Mouse (Mus musculus): Measurements from ENCODE around the gene Olfr638. TPM values are rescaled to one million over a fixed set of nuclear protein-coding genes. Genes with fewer than 3 reads are reported as not detected.

Gene Olfr638
- not detected for polyA plus RNA-seq (2014; fragmentation: Illumina TruSeq; extraction: RNeasy Lipid Tissue Mini Kit (QIAGEN cat#74804); ENCODE audit: low read depth, low replicate concordance)

DNA sequence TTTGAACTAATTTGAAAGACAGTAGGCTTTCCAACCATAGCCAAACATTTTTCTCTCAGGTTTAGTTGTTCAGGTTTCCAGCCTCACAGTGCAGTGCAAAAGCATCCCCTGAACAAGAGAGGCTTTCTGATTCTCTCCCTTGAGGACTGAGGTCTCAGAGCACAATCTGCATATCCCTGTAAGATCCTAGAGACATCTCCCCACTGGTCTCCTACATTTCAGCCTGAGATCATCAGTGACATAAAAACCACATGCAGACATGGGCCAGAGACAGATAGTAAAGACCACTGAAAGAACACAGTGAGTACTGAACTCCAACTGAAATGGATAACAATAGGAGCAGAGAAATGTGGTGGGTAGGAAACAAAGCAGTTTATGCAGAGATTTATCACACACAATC is at the start of gene Olfr638:
Olfr638 (plus strand) TSS at position 301 of the 400 bp plus-strand sequence.

GRCm38 (mm10) chr7:103970852-103971251 is 27.7 kb upstream of the Olfr638 start, which contains the start of gene Olfr635:
Gene Olfr635, plus strand, starts transcription at chr7:103971152.

GRCm38 (mm10) chr7:104017203-104017602 is 18.7 kb downstream of the Olfr638 start, which contains the start of gene Olfr639:
Gene Olfr639, minus strand, starts transcription at chr7:104017303.

GRCm38 (mm10) chr7:104025473-104025872 is 26.9 kb downstream of the Olfr638 start, which contains the start of gene Olfr640:
Gene Olfr640, minus strand, starts transcription at chr7:104025573.

GRCm38 (mm10) chr7:104035145-104035544 is 36.6 kb downstream of the Olfr638 start, which contains the start of gene Olfr641:
Gene Olfr641, plus strand, starts transcription at chr7:104035445.

GRCm38 (mm10) chr7:104052566-104052965 is 54.0 kb downstream of the Olfr638 start, which contains the start of gene Olfr642:
Gene Olfr642, minus strand, starts transcription at chr7:104052666.

Other genes with a start within 250 kb of the Olfr638 start
- gene Olfr630, start 241.4 kb upstream of the Olfr638 start, polyA plus RNA-seq (2014; fragmentation: Illumina TruSeq; extraction: RNeasy Lipid Tissue Mini Kit (QIAGEN cat#74804); ENCODE audit: low read depth, low replicate concordance) = not detected
- not detected for gene Olfr69, start 227.2 kb upstream of the Olfr638 start, polyA plus RNA-seq (2014; fragmentation: Illumina TruSeq; extraction: RNeasy Lipid Tissue Mini Kit (QIAGEN cat#74804); ENCODE audit: low read depth, low replicate concordance)
- not detected for gene Olfr68, start 219.0 kb upstream of the Olfr638 start, polyA plus RNA-seq (2014; fragmentation: Illumina TruSeq; extraction: RNeasy Lipid Tissue Mini Kit (QIAGEN cat#74804); ENCODE audit: low read depth, low replicate concordance)
- not detected for gene Olfr67, start 206.9 kb upstream of the Olfr638 start, polyA plus RNA-seq (2014; fragmentation: Illumina TruSeq; extraction: RNeasy Lipid Tissue Mini Kit (QIAGEN cat#74804); ENCODE audit: low read depth, low replicate concordance)
- gene Hbb-bt, start 184.8 kb upstream of the Olfr638 start, polyA plus RNA-seq (2014; fragmentation: Illumina TruSeq; extraction: RNeasy Lipid Tissue Mini Kit (QIAGEN cat#74804); ENCODE audit: low read depth, low replicate concordance) = 353 TPM
- gene Hbb-bs, start 170.7 kb upstream of the Olfr638 start, polyA plus RNA-seq (2014; fragmentation: Illumina TruSeq; extraction: RNeasy Lipid Tissue Mini Kit (QIAGEN cat#74804); ENCODE audit: low read depth, low replicate concordance) = 2,394 TPM
- not detected for gene Hbb-bh2, start 158.2 kb upstream of the Olfr638 start, polyA plus RNA-seq (2014; fragmentation: Illumina TruSeq; extraction: RNeasy Lipid Tissue Mini Kit (QIAGEN cat#74804); ENCODE audit: low read depth, low replicate concordance)
- gene Hbb-bh1, start 155.6 kb upstream of the Olfr638 start, polyA plus RNA-seq (2014; fragmentation: Illumina TruSeq; extraction: RNeasy Lipid Tissue Mini Kit (QIAGEN cat#74804); ENCODE audit: low read depth, low replicate concordance) = not detected
- not detected for gene Hbb-y, start 145.5 kb upstream of the Olfr638 start, polyA plus RNA-seq (2014; fragmentation: Illumina TruSeq; extraction: RNeasy Lipid Tissue Mini Kit (QIAGEN cat#74804); ENCODE audit: low read depth, low replicate concordance)
- gene Olfr66, start 112.5 kb upstream of the Olfr638 start, polyA plus RNA-seq (2014; fragmentation: Illumina TruSeq; extraction: RNeasy Lipid Tissue Mini Kit (QIAGEN cat#74804); ENCODE audit: low read depth, low replicate concordance) = not detected
- gene Olfr64, start 104.3 kb upstream of the Olfr638 start, polyA plus RNA-seq (2014; fragmentation: Illumina TruSeq; extraction: RNeasy Lipid Tissue Mini Kit (QIAGEN cat#74804); ENCODE audit: low read depth, low replicate concordance) = not detected
- not detected for gene Olfr65, start 95.3 kb upstream of the Olfr638 start, polyA plus RNA-seq (2014; fragmentation: Illumina TruSeq; extraction: RNeasy Lipid Tissue Mini Kit (QIAGEN cat#74804); ENCODE audit: low read depth, low replicate concordance)
- not detected for gene Olfr631, start 69.9 kb upstream of the Olfr638 start, polyA plus RNA-seq (2014; fragmentation: Illumina TruSeq; extraction: RNeasy Lipid Tissue Mini Kit (QIAGEN cat#74804); ENCODE audit: low read depth, low replicate concordance)
- not detected for gene Olfr632, start 64.4 kb upstream of the Olfr638 start, polyA plus RNA-seq (2014; fragmentation: Illumina TruSeq; extraction: RNeasy Lipid Tissue Mini Kit (QIAGEN cat#74804); ENCODE audit: low read depth, low replicate concordance)
- gene Olfr633, start 54.3 kb upstream of the Olfr638 start, polyA plus RNA-seq (2014; fragmentation: Illumina TruSeq; extraction: RNeasy Lipid Tissue Mini Kit (QIAGEN cat#74804); ENCODE audit: low read depth, low replicate concordance) = not detected
- gene Olfr635, start 27.6 kb upstream of the Olfr638 start, polyA plus RNA-seq (2014; fragmentation: Illumina TruSeq; extraction: RNeasy Lipid Tissue Mini Kit (QIAGEN cat#74804); ENCODE audit: low read depth, low replicate concordance) = not detected
- not detected for gene Olfr639, start 18.6 kb downstream of the Olfr638 start, polyA plus RNA-seq (2014; fragmentation: Illumina TruSeq; extraction: RNeasy Lipid Tissue Mini Kit (QIAGEN cat#74804); ENCODE audit: low read depth, low replicate concordance)
- gene Olfr640, start 26.8 kb downstream of the Olfr638 start, polyA plus RNA-seq (2014; fragmentation: Illumina TruSeq; extraction: RNeasy Lipid Tissue Mini Kit (QIAGEN cat#74804); ENCODE audit: low read depth, low replicate concordance) = not detected
- gene Olfr641, start 36.7 kb downstream of the Olfr638 start, polyA plus RNA-seq (2014; fragmentation: Illumina TruSeq; extraction: RNeasy Lipid Tissue Mini Kit (QIAGEN cat#74804); ENCODE audit: low read depth, low replicate concordance) = not detected
- not detected for gene Olfr642, start 53.9 kb downstream of the Olfr638 start, polyA plus RNA-seq (2014; fragmentation: Illumina TruSeq; extraction: RNeasy Lipid Tissue Mini Kit (QIAGEN cat#74804); ENCODE audit: low read depth, low replicate concordance)
- gene 4930516K23Rik, start 62.7 kb downstream of the Olfr638 start, polyA plus RNA-seq (2014; fragmentation: Illumina TruSeq; extraction: RNeasy Lipid Tissue Mini Kit (QIAGEN cat#74804); ENCODE audit: low read depth, low replicate concordance) = not detected
- not detected for gene Olfr644, start 73.1 kb downstream of the Olfr638 start, polyA plus RNA-seq (2014; fragmentation: Illumina TruSeq; extraction: RNeasy Lipid Tissue Mini Kit (QIAGEN cat#74804); ENCODE audit: low read depth, low replicate concordance)
- gene Olfr645, start 86.7 kb downstream of the Olfr638 start, polyA plus RNA-seq (2014; fragmentation: Illumina TruSeq; extraction: RNeasy Lipid Tissue Mini Kit (QIAGEN cat#74804); ENCODE audit: low read depth, low replicate concordance) = not detected
- not detected for gene Olfr646, start 106.1 kb downstream of the Olfr638 start, polyA plus RNA-seq (2014; fragmentation: Illumina TruSeq; extraction: RNeasy Lipid Tissue Mini Kit (QIAGEN cat#74804); ENCODE audit: low read depth, low replicate concordance)
- gene Ubqln5, start 131.1 kb downstream of the Olfr638 start, polyA plus RNA-seq (2014; fragmentation: Illumina TruSeq; extraction: RNeasy Lipid Tissue Mini Kit (QIAGEN cat#74804); ENCODE audit: low read depth, low replicate concordance) = 0.88 TPM
- gene Olfr643, start 138.7 kb downstream of the Olfr638 start, polyA plus RNA-seq (2014; fragmentation: Illumina TruSeq; extraction: RNeasy Lipid Tissue Mini Kit (QIAGEN cat#74804); ENCODE audit: low read depth, low replicate concordance) = not detected
- 7.9 TPM for gene Ubqln3, start 144.5 kb downstream of the Olfr638 start, polyA plus RNA-seq (2014; fragmentation: Illumina TruSeq; extraction: RNeasy Lipid Tissue Mini Kit (QIAGEN cat#74804); ENCODE audit: low read depth, low replicate concordance)
- gene Ubqlnl, start 151.8 kb downstream of the Olfr638 start, polyA plus RNA-seq (2014; fragmentation: Illumina TruSeq; extraction: RNeasy Lipid Tissue Mini Kit (QIAGEN cat#74804); ENCODE audit: low read depth, low replicate concordance) = 6.5 TPM
- gene Olfm5, start 166.1 kb downstream of the Olfr638 start, polyA plus RNA-seq (2014; fragmentation: Illumina TruSeq; extraction: RNeasy Lipid Tissue Mini Kit (QIAGEN cat#74804); ENCODE audit: low read depth, low replicate concordance) = not detected
- not detected for gene Olfr648, start 184.6 kb downstream of the Olfr638 start, polyA plus RNA-seq (2014; fragmentation: Illumina TruSeq; extraction: RNeasy Lipid Tissue Mini Kit (QIAGEN cat#74804); ENCODE audit: low read depth, low replicate concordance)
- gene Olfr649, start 197.2 kb downstream of the Olfr638 start, polyA plus RNA-seq (2014; fragmentation: Illumina TruSeq; extraction: RNeasy Lipid Tissue Mini Kit (QIAGEN cat#74804); ENCODE audit: low read depth, low replicate concordance) = not detected
- 1.7 TPM for gene Trim6, start 220.0 kb downstream of the Olfr638 start, polyA plus RNA-seq (2014; fragmentation: Illumina TruSeq; extraction: RNeasy Lipid Tissue Mini Kit (QIAGEN cat#74804); ENCODE audit: low read depth, low replicate concordance)
- 11.9 TPM for gene Trim34a, start 245.7 kb downstream of the Olfr638 start, polyA plus RNA-seq (2014; fragmentation: Illumina TruSeq; extraction: RNeasy Lipid Tissue Mini Kit (QIAGEN cat#74804); ENCODE audit: low read depth, low replicate concordance)